7 mouse cellular contexts compared by ENCODE assay signal in the genomic region with DNA sequence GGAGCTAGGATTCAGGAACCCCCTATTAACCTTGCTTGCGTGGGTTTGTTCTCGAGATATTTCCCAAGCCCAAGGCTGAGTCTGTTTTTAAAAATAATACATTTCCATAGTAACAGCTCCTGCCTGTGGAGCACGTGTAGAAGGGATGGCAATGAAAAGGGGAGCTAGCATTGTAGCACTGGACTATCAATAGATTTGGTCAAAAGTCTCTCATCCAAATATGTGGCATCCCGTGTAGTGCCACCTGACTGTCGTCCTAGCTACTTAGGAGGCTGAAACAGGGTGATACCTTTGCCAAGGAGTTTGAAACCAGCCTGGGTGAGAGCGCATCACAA. TPM values are rescaled to one million over a fixed set of nuclear protein-coding genes. Genes with fewer than 3 reads are reported as not detected.
A peak's percentile ranks its signal among the peaks of the same experiment; 100 is the strongest.
DNase-seq lines count a peak whose midpoint lies in the region; ATAC-seq and TF ChIP-seq lines count a peak whose summit lies in the region.

No protein-coding gene starts in this region.

- no peaks in the 10 kb centered on the region for H3K27me3 ChIP-seq in lung, embryonic 15.5 days
- H3K27me3 ChIP-seq in embryonic facial prominence, embryonic 15.5 days, result no peaks in the 10 kb centered on the region
- H3K27me3 ChIP-seq in intestine, postnatal 0 days (replicated peaks; ENCODE audit: control insufficient read depth, insufficient read depth, low read length), result no peaks in the 10 kb centered on the region
- H3K27me3 ChIP-seq in neural tube, embryonic 14.5 days (ENCODE audit: control insufficient read depth, insufficient read depth, low read length), result no peaks in the 10 kb centered on the region

- H3K4me3 ChIP-seq in lung, embryonic 15.5 days, result peak overlapping the region; percentile 77
- H3K4me3 ChIP-seq in embryonic facial prominence, embryonic 15.5 days (replicated peaks), result peak overlapping the region; percentile 93
- peak overlapping the region; percentile 96 for H3K4me3 ChIP-seq in intestine, postnatal 0 days (ENCODE audit: low read depth, low read length)
- H3K4me3 ChIP-seq in neural tube, embryonic 14.5 days (ENCODE audit: low read depth, low read length), result peak overlapping the region; percentile 76

- no peaks in the 10 kb centered on the region for H3K9me3 ChIP-seq in lung, embryonic 15.5 days
- H3K9me3 ChIP-seq in embryonic facial prominence, embryonic 15.5 days (replicated peaks), result no peaks in the 10 kb centered on the region
- no peaks in the 10 kb centered on the region for H3K9me3 ChIP-seq in intestine, postnatal 0 days (ENCODE audit: control insufficient read depth)
- no peaks in the 10 kb centered on the region for H3K9me3 ChIP-seq in neural tube, embryonic 14.5 days (ENCODE audit: control insufficient read depth, low read length)

- peak overlapping the region; percentile 31; the same call in 1 of the 2 replicates for H3K9ac ChIP-seq in lung, embryonic 15.5 days
- peak overlapping the region; percentile 39; the same call in 1 of the 2 replicates for H3K9ac ChIP-seq in embryonic facial prominence, embryonic 15.5 days
- H3K9ac ChIP-seq in intestine, postnatal 0 days (ENCODE audit: low read depth, low read length), result 0 out of 2 replicates have a peak overlapping the region, but pooled peaks have one; percentile 17
- 0 out of 2 replicates have a peak overlapping the region, but pooled peaks have one; percentile 32 for H3K9ac ChIP-seq in neural tube, embryonic 14.5 days (replicated peaks; ENCODE audit: low read depth, low read length)

- ATAC-seq in lung, embryonic 15.5 days (ENCODE audit: borderline replicate concordance, extremely low read depth, low FRiP score, low TSS enrichment), result no peak
- 0 out of 2 replicates have a peak, but pooled peaks have one; percentile 13 for ATAC-seq in embryonic facial prominence, embryonic 15.5 days (ENCODE audit: insufficient number of reproducible peaks, low FRiP score, low TSS enrichment, low read depth)
- peak; percentile 6; the same call in 1 of the 2 replicates for ATAC-seq in intestine, postnatal 0 days
- ATAC-seq in neural tube, embryonic 14.5 days (ENCODE audit: low read depth), result peak; percentile 12

- no peak for DNase-seq in lung, postnatal 10 days
- DNase-seq in Muller cell, postnatal 12 days (ENCODE audit: inconsistent ontology term), result no peak
- no peak for DNase-seq in urinary bladder, postnatal 4 days (ENCODE audit: low spot score in 2 of 2)

- H3K4me1 ChIP-seq in lung, embryonic 15.5 days, result peaks cover 25% of the 10 kb centered on the region
- H3K4me1 ChIP-seq in embryonic facial prominence, embryonic 15.5 days, result peaks cover 33% of the 10 kb centered on the region
- peaks cover 4% of the 10 kb centered on the region; the same call in 1 of the 2 replicates for H3K4me1 ChIP-seq in intestine, postnatal 0 days (replicated peaks; ENCODE audit: control insufficient read depth, insufficient read depth, low read length)
- H3K4me1 ChIP-seq in neural tube, embryonic 14.5 days (ENCODE audit: control insufficient read depth, insufficient read depth, low read length), result peaks cover 25% of the 10 kb centered on the region

- 18% methylated on average over 6 of the region's 6 CpGs for WGBS in lung, embryonic 15.5 days
- 20% methylated on average over 6 of the region's 6 CpGs for WGBS in embryonic facial prominence, embryonic 15.5 days
- 15% methylated on average over 6 of the region's 6 CpGs for WGBS in intestine, postnatal 0 days
- 23% methylated on average over 6 of the region's 6 CpGs for WGBS in neural tube, embryonic 14.5 days

- peak overlapping the region; percentile 85 for H3K4me2 ChIP-seq in lung, embryonic 15.5 days
- peak overlapping the region; percentile 94 for H3K4me2 ChIP-seq in embryonic facial prominence, embryonic 15.5 days (replicated peaks)
- peak overlapping the region; percentile 91 for H3K4me2 ChIP-seq in intestine, postnatal 0 days (replicated peaks; ENCODE audit: low read depth)
- H3K4me2 ChIP-seq in neural tube, embryonic 14.5 days (ENCODE audit: low read depth, low read length), result peak overlapping the region; percentile 91

- no peak for TF ChIP-seq CTCF in intestine, postnatal 0 days (IDR thresholded peaks at IDR 0.05; ENCODE audit: low read depth)

- peaks cover 4% of the 10 kb centered on the region for H3K36me3 ChIP-seq in lung, embryonic 15.5 days
- peaks cover 12% of the 10 kb centered on the region for H3K36me3 ChIP-seq in embryonic facial prominence, embryonic 15.5 days
- H3K36me3 ChIP-seq in intestine, postnatal 0 days (ENCODE audit: control insufficient read depth, insufficient read depth), result peaks cover 13% of the 10 kb centered on the region
- H3K36me3 ChIP-seq in neural tube, embryonic 14.5 days (ENCODE audit: control insufficient read depth, insufficient read depth, low read length), result peaks cover 7% of the 10 kb centered on the region; the same call in 1 of the 2 replicates

- peak overlapping the region; percentile 4 for H3K27ac ChIP-seq in lung, embryonic 15.5 days
- peak overlapping the region; percentile 76 for H3K27ac ChIP-seq in embryonic facial prominence, embryonic 15.5 days (replicated peaks)
- H3K27ac ChIP-seq in intestine, postnatal 0 days (ENCODE audit: low read depth, low read length), result no peak overlapping the region; the same call in 1 of the 2 replicates
- peak overlapping the region; percentile 72; the same call in 1 of the 2 replicates for H3K27ac ChIP-seq in neural tube, embryonic 14.5 days (ENCODE audit: low read depth, low read length)

RNA-seq across cellular contexts. Expression of a gene that starts 0.7 kb away (rescaled TPM):
- 6.8 and 8.5 TPM in 2 replicates for polyA plus RNA-seq in lung, embryonic 15.5 days (2015; fragmentation: Nextera tagmentation; extraction: Ambion mirVana)
- 9.1 and 10.3 TPM in 2 replicates for polyA plus RNA-seq in embryonic facial prominence, embryonic 15.5 days (2015; fragmentation: Nextera tagmentation; extraction: Ambion mirVana)
- polyA plus RNA-seq in intestine, postnatal 0 days (2015; fragmentation: Nextera tagmentation; extraction: Ambion mirVana), result 42.4 TPM in 2 replicates
- 19.0 and 21.9 TPM in 2 replicates for polyA plus RNA-seq in neural tube, embryonic 14.5 days (2014; fragmentation: Nextera tagmentation; extraction: Ambion mirVana)

RNA-seq across cellular contexts. Expression of a gene that starts 5.1 kb away (rescaled TPM):
- polyA plus RNA-seq in lung, embryonic 15.5 days (2015; fragmentation: Nextera tagmentation; extraction: Ambion mirVana), result 33.5 and 36.5 TPM in 2 replicates
- 31.4 and 37.2 TPM in 2 replicates for polyA plus RNA-seq in embryonic facial prominence, embryonic 15.5 days (2015; fragmentation: Nextera tagmentation; extraction: Ambion mirVana)
- 23.6 and 25.3 TPM in 2 replicates for polyA plus RNA-seq in intestine, postnatal 0 days (2015; fragmentation: Nextera tagmentation; extraction: Ambion mirVana)
- 35.3 and 35.9 TPM in 2 replicates for polyA plus RNA-seq in neural tube, embryonic 14.5 days (2014; fragmentation: Nextera tagmentation; extraction: Ambion mirVana)

RNA-seq across cellular contexts. Expression of a gene that starts 13.7 kb away (rescaled TPM):
- 357 and 365 TPM in 2 replicates for polyA plus RNA-seq in lung, embryonic 15.5 days (2015; fragmentation: Nextera tagmentation; extraction: Ambion mirVana)
- polyA plus RNA-seq in embryonic facial prominence, embryonic 15.5 days (2015; fragmentation: Nextera tagmentation; extraction: Ambion mirVana), result 288 and 326 TPM in 2 replicates
- 84.5 and 89.1 TPM in 2 replicates for polyA plus RNA-seq in intestine, postnatal 0 days (2015; fragmentation: Nextera tagmentation; extraction: Ambion mirVana)
- polyA plus RNA-seq in neural tube, embryonic 14.5 days (2014; fragmentation: Nextera tagmentation; extraction: Ambion mirVana), result 92.3 and 94.3 TPM in 2 replicates

RNA-seq across cellular contexts. Expression of a gene that starts 15.3 kb away (rescaled TPM):
- polyA plus RNA-seq in lung, embryonic 15.5 days (2015; fragmentation: Nextera tagmentation; extraction: Ambion mirVana), result 21.4 and 21.7 TPM in 2 replicates
- 23.0 and 26.6 TPM in 2 replicates for polyA plus RNA-seq in embryonic facial prominence, embryonic 15.5 days (2015; fragmentation: Nextera tagmentation; extraction: Ambion mirVana)
- polyA plus RNA-seq in intestine, postnatal 0 days (2015; fragmentation: Nextera tagmentation; extraction: Ambion mirVana), result 6.0 and 6.8 TPM in 2 replicates
- 21.9 and 23.2 TPM in 2 replicates for polyA plus RNA-seq in neural tube, embryonic 14.5 days (2014; fragmentation: Nextera tagmentation; extraction: Ambion mirVana)

RNA-seq across cellular contexts. Expression of a gene that starts 23.3 kb away (rescaled TPM):
- 123 and 135 TPM in 2 replicates for polyA plus RNA-seq in lung, embryonic 15.5 days (2015; fragmentation: Nextera tagmentation; extraction: Ambion mirVana)
- 93.0 and 99.4 TPM in 2 replicates for polyA plus RNA-seq in embryonic facial prominence, embryonic 15.5 days (2015; fragmentation: Nextera tagmentation; extraction: Ambion mirVana)
- 60.1 and 60.7 TPM in 2 replicates for polyA plus RNA-seq in intestine, postnatal 0 days (2015; fragmentation: Nextera tagmentation; extraction: Ambion mirVana)
- polyA plus RNA-seq in neural tube, embryonic 14.5 days (2014; fragmentation: Nextera tagmentation; extraction: Ambion mirVana), result 58.3 and 58.4 TPM in 2 replicates
